Comparison of ENCODE assay signal across 16 mouse cellular contexts in the genomic region with DNA sequence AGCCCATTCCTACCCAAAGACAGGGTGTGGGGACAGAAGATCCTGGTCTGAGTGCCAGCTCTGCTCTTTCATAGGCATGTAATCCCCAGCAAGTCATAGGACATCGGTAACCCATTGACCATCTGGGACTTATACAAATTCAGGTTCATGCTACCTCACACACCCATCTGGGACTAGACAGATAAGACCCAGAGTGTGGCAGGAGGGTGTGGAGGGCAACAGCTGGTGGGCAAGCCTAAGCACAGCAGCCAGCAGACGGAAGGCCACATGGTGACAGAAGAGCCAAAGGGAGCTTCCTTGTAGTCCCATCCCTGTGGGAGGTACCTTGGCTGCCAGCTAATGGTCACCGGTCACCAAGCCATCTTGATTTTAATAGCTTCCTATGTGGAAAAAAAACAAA.
DNase-seq lines count a peak whose midpoint lies in the region; ATAC-seq and TF ChIP-seq lines count a peak whose summit lies in the region.
"Had no signal": no experiment of that assay in that cellular context is flagged by ENCODE, and none has a peak within 500 bp of the region (broad histone marks: within the 10 kb centered on the region; RNA-seq: fewer than 3 reads in every experiment).

No protein-coding gene starts in this region.

- no peak overlapping the region for H3K4me3 ChIP-seq in heart, embryonic 11.5 days (ENCODE audit: low read depth, low read length)
- H3K4me3 ChIP-seq in liver, embryonic 14.5 days (ENCODE audit: insufficient read depth in 1 of 2, low read depth in 2 of 2, low read length in 2 of 2): no peak overlapping the region
- H3K4me3 ChIP-seq: limb, embryonic 13.5 days; neural tube, embryonic 15.5 days had no signal

- no peaks in the 10 kb centered on the region for H3K27me3 ChIP-seq in heart, embryonic 11.5 days (ENCODE audit: control insufficient read depth, insufficient read depth, low read length)
- H3K27me3 ChIP-seq in liver, embryonic 14.5 days (ENCODE audit: control insufficient read depth, insufficient read depth, low read length): no peaks in the 10 kb centered on the region
- H3K27me3 ChIP-seq: limb, embryonic 13.5 days; neural tube, embryonic 15.5 days had no signal

- H3K4me2 ChIP-seq in heart, embryonic 11.5 days: no peak overlapping the region
- peak overlapping the region; percentile 68 for H3K4me2 ChIP-seq in liver, embryonic 14.5 days (ENCODE audit: low read depth)
- H3K4me2 ChIP-seq: hindbrain, embryonic 14.5 days; limb, embryonic 13.5 days; neural tube, embryonic 15.5 days had no signal

- H3K27ac ChIP-seq in heart, embryonic 11.5 days (ENCODE audit: low read depth, low read length): 0 out of 2 replicates have a peak overlapping the region, but pooled peaks have one; percentile 29
- peak overlapping the region; percentile 94 for H3K27ac ChIP-seq in liver, embryonic 14.5 days
- H3K27ac ChIP-seq: hindbrain, embryonic 14.5 days; limb, embryonic 13.5 days; neural tube, embryonic 15.5 days had no signal

- H3K9ac ChIP-seq in heart, embryonic 11.5 days (ENCODE audit: low read depth, low read length): no peak overlapping the region
- peak overlapping the region; percentile 52 for H3K9ac ChIP-seq in liver, embryonic 14.5 days (replicated peaks)
- H3K9ac ChIP-seq: hindbrain, embryonic 14.5 days; limb, embryonic 13.5 days; neural tube, embryonic 15.5 days had no signal

- DNase-seq in heart, postnatal 25 days (ENCODE audit: low spot score): no peak
- peak; percentile 88 to 92 (median 90) for DNase-seq in liver, embryonic 14.5 days (ENCODE audit: low read depth in 3 of 3, low spot score in 3 of 3)
- peak; percentile 62 to 78 for DNase-seq in spleen, postnatal 10 days (ENCODE audit: low spot score in 2 of 2)
- DNase-seq in thymus, adult 18-20 months: no peak
- DNase-seq in adrenal gland, postnatal 4 days (ENCODE audit: low spot score in 2 of 2): no peak
- DNase-seq: cerebellum, postnatal 36 days; gastrocnemius, postnatal 25 days; lung, postnatal 36 days; right cerebral cortex, postnatal 14 days had no signal

- TF ChIP-seq CTCF in liver, embryonic 14.5 days (IDR thresholded peaks at IDR 0.05; ENCODE audit: low read depth): peak; percentile 58

- no peaks in the 10 kb centered on the region for H3K36me3 ChIP-seq in heart, embryonic 11.5 days (ENCODE audit: control insufficient read depth, insufficient read depth, low read length)
- H3K36me3 ChIP-seq in liver, embryonic 14.5 days (replicated peaks; ENCODE audit: control insufficient read depth, insufficient read depth, low read depth): no peaks in the 10 kb centered on the region
- H3K36me3 ChIP-seq: neural tube, embryonic 15.5 days had no signal

- H3K4me1 ChIP-seq in heart, embryonic 11.5 days (ENCODE audit: control insufficient read depth, insufficient read depth, low read length): peaks cover 34% of the 10 kb centered on the region
- peaks cover 60% of the 10 kb centered on the region in 2 experiments for H3K4me1 ChIP-seq in liver, embryonic 14.5 days (replicated peaks; ENCODE audit: control insufficient read depth in 2 of 2, insufficient read depth in 2 of 2, low read length in 1 of 2)

- TF ChIP-seq EP300 in liver, embryonic 14.5 days (IDR thresholded peaks at IDR 0.05; ENCODE audit: low read depth): peak; percentile 91

- H3K9me3 ChIP-seq in heart, embryonic 11.5 days (replicated peaks; ENCODE audit: control insufficient read depth, low read length): no peaks in the 10 kb centered on the region
- H3K9me3 ChIP-seq in liver, embryonic 14.5 days (ENCODE audit: control insufficient read depth, low read length): no peaks in the 10 kb centered on the region
- H3K9me3 ChIP-seq: limb, embryonic 13.5 days; neural tube, embryonic 15.5 days had no signal

- ATAC-seq in heart, embryonic 11.5 days (replicated peaks; ENCODE audit: insufficient number of reproducible peaks, low FRiP score, low TSS enrichment): peak; percentile 78
- ATAC-seq in common myeloid progenitor, adult 5-6 weeks (replicated peaks; ENCODE audit: low read depth, poor library complexity, severe bottlenecking): peak; percentile 54
- peak; percentile 93 for ATAC-seq in liver, embryonic 14.5 days (ENCODE audit: insufficient read depth)
- no peak for ATAC-seq in frontal cortex, adult (ENCODE audit: low TSS enrichment)
- ATAC-seq: forebrain, embryonic 16.5 days had no signal

- WGBS in heart, embryonic 11.5 days (ENCODE audit: insufficient replicate concordance): 90% methylated on average over 3 of the region's 3 CpGs
- WGBS in liver, embryonic 14.5 days (ENCODE audit: insufficient replicate concordance): 18% methylated on average over 3 of the region's 3 CpGs

- intact Hi-C loops in heart, postnatal 25 days (cut with DNase I): no loop called here

Comparison
In these comparisons a context has a peak if more than half of its experiments do, and no peak if none do; other contexts are left out.
1. DNase-seq: peak in liver, embryonic 14.5 days (3 of 3) and spleen, postnatal 10 days (2 of 2); none in heart, postnatal 25 days (single experiment), thymus, adult 18-20 months (0 of 2) and adrenal gland, postnatal 4 days (0 of 2).